Mouse (Mus musculus): ENCODE results near the gene Inpp5b.
A peak's percentile ranks its signal among the peaks of the same experiment; 100 is the strongest.
"Not testable (repeated sequence)": the region's sequence is repeated elsewhere in the genome, so short reads cannot be mapped to it uniquely, and the experiment has no call there.

The Inpp5b gene

DNA sequence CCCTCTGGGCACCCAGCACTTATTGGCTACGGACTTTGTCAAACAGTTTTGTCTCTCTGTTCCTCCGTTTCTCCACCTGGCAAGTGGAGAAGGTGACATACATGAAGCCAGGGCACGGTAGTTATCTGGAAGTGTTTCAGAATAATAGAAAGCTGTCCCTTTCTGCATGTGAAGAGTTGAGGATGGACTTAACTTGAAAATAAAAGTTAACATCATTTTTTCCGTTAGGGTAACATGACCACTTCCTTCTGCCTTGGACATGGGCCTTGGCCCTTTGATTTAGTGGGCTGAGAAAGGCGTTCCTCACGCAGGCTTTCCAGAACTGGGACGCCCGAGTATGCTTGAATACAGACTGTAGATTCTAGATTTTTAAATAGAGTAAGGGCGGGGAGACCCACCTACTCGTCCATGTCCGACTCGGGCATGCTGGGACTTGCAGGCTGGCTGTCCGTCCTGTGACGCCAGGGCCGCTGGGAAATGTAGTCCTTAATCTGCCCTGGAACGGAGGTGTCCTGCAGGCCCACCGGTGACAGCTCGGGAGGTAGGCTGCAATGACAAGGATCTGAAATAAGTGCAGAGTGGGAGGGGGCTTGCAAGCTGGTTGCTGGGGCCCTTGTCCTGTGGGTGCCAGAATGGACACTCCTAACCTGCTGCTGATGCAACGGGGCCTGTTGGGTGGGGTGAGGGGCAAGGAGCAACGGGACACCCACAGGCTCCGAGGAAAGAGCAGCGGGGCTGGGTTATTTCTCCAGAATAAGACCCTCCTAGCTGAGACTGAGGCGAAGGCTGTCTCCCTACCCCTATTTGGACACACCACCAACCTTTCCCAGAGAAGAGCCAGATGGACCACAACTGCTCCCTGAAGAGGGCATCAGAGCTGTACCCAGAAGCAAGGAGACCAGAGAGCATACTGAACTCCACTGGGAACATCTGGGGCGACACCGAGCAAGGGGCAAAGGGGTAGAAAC lies at the start of gene Inpp5b:
Gene Inpp5b (plus strand): TSS at position 475 of the 968 bp plus-strand sequence.
- DNase-seq (ENCODE audit: low spot score in 2 of 2): peak; percentile 90 to 93

GRCm38 (mm10) chr4:124692416-124692861 lies 49.2 kb upstream of the Inpp5b start:
- DNase-seq (ENCODE audit: low spot score in 2 of 2): no peak

- DNase-seq (ENCODE audit: low spot score in 2 of 2): peak; percentile 92 to 95
Observed at GRCm38 (mm10) chr4:124693135-124693894, 48.3 kb upstream of the Inpp5b start, which contains the start of gene Utp11. Utp11 (minus strand) TSS chr4:124693600.

- no peak for DNase-seq (ENCODE audit: low spot score in 2 of 2)
Observed at GRCm38 (mm10) chr4:124694572-124694971, 47.1 kb upstream of the Inpp5b start.

- DNase-seq (ENCODE audit: low spot score in 2 of 2): no peak
Observed at GRCm38 (mm10) chr4:124695786-124696516, 45.7 kb upstream of the Inpp5b start.

DNA sequence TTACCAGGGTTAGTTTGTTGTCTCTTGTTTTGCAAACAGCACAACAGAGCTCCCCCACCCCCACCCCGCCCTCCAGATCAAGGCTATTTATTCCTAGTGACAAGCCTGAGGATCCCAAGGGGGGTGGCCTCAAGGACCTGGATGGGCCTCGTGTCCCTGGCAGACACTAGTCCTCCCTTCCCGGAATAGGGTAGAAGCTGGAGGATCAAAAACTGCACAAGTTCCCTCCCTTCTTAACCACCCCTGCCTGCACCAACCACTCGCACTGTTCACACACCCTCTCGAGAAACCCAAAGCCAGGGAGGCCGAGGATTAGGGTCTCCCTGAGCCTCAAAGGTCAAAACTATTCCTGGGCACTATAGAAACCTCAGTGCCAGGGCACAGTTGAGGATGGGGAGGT lies 41.9 kb upstream of the Inpp5b start:
- DNase-seq (ENCODE audit: low spot score in 2 of 2): no peak

GRCm38 (mm10) chr4:124700248-124700971 lies 41.2 kb upstream of the Inpp5b start, which contains the start of gene Fhl3:
Fhl3 (plus strand) TSS chr4:124700701.
- peak in 1 of 2 experiments; percentile 29 for DNase-seq (ENCODE audit: low spot score in 2 of 2)

DNA sequence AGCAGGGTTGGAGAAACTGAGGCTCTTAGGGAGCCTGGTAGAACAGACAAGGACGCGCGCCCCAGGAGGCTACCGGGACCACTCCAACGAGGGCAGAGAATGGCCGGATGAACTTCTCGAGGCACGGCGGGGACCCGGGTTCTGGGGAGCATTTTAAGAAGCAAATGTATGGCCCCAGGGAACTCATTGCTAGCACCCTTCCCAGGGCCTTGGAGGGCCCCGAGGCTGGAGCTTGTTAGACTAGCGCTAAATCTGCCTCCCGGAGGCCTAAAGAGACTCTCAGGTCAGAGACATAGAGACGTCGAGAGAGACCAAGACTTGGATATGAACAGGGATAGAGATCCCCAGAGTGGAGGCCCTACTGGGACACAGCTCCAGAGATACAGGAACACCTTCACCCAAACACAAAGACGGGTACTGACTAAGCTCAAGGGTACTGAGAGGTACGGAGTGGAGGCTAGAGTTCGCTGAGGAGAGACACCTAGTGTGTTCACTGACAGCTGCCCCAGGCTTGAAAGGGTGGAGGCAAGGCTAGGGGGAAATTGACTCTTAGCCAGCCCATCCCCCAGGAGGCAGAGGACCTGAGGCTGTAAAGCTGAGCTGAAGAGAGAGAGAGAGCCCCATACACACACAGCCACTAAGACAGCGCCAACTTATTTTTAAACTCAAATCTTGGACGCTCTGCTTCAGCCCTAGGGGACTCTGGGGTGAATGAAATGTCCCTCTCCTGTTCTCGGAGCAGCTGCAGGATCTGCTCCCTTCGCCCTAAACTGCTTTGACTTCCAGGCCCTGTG lies 40.4 kb upstream of the Inpp5b start:
- peak; percentile 38 to 41 for DNase-seq (ENCODE audit: low spot score in 2 of 2)

DNA sequence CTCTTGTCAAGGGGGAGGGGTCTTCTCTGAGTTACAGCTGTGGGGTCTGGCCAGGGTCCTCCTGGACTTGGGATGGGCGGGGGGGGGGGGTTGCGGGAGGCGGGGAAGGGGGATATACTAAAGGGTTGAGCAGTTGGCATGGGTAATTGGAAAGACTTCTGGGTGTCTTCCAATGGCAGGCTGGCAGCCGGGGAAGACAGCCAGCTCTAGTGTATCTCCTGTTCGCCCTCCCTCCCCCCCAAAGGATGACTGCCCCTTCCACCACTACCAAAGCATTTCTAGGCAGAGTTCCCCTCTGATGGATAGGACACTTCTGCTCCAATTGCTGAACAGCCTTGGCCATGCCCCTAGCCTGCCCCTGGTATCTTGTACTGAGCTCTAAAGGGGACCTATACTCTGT lies 39.7 kb upstream of the Inpp5b start:
- peak in 1 of 2 experiments; percentile 36 for DNase-seq (ENCODE audit: low spot score in 2 of 2)

DNA sequence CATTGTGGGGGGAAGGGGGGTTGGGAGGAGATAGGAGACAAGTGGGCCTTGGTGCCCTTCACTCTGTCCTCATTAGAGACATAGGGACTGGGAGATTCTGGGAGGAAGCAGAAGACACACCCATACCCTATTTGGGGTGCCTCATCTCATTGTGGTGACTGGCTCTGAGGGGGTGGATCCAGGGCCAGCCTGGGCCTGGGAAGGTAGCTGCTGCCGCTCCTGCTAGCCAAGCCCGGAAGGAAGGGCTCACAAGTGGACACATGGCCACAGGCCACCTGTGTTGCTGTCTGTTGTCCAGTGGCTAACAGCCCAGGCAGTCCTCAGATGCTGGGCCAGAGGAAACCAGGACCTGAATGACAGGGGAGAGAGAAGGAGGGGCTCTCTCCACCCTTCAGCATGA lies 38.2 kb upstream of the Inpp5b start:
- DNase-seq (ENCODE audit: low spot score in 2 of 2): no peak

GRCm38 (mm10) chr4:124703881-124704796 lies 37.5 kb upstream of the Inpp5b start:
- DNase-seq (ENCODE audit: low spot score in 2 of 2): no peak

GRCm38 (mm10) chr4:124704797-124705474 lies 36.7 kb upstream of the Inpp5b start:
- peak; percentile 40 to 53 for DNase-seq (ENCODE audit: low spot score in 2 of 2)

DNA sequence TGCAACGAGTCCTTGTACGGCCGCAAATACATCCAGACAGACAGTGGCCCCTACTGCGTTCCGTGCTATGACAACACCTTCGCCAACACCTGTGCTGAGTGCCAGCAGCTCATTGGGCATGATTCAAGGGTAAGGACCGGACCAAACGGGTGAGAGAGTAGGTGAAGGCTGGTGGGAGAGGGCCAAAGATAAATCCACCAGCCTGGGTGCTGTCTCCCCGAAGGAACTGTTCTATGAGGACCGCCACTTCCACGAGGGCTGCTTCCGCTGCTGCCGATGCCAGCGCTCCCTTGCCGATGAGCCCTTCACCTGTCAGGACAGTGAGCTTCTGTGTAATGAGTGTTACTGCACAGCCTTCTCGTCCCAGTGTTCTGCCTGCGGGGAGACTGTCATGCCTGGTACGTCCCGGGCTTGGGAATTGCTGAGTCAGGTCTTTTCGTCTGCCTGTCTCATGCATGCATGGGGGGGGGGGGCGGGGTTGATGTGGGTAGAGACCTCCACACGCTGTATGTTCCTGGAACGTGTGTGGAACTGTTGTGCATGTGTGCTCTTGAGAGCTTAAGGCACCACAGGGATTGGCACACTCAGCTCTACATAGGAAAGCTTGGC lies 35.9 kb upstream of the Inpp5b start:
- DNase-seq (ENCODE audit: low spot score in 2 of 2): no peak

DNA sequence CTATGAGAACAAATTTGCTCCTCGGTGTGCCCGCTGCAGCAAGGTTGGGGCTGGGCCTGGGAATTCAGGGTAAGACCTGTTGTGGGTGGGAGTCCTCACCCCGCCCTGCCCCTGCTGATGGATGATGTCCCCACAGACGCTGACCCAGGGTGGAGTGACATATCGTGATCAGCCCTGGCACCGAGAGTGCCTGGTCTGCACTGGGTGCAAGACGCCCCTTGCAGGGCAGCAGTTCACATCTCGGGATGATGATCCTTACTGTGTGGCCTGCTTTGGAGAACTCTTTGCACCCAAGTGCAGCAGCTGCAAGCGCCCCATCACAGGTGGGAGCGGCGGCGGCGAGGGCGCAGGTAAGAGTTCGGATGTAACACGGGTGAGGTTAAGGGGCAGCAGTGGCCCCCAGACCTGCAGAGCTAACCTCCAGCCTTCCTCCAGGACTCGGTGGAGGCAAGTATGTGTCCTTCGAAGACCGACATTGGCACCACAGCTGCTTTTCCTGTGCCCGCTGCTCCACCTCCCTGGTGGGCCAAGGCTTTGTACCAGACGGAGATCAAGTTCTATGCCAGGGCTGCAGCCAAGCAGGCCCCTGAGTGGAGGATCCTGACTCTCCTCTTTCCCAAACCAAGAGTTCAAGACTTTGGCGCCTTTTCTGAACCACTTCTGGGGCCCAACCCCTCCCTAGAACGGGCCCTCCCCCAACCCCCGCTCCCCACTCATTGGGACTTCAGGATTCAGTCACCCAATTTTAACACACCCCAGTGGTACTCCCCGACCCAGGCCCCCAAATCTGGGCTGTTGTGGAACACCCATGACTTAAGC lies 34.1 kb upstream of the Inpp5b start:
- peak in 1 of 2 experiments; percentile 32 for DNase-seq (ENCODE audit: low spot score in 2 of 2)

GRCm38 (mm10) chr4:124708200-124708517 lies 33.5 kb upstream of the Inpp5b start:
- DNase-seq (ENCODE audit: low spot score in 2 of 2): not testable (repeated sequence)

GRCm38 (mm10) chr4:124708518-124709477 lies 32.9 kb upstream of the Inpp5b start:
- DNase-seq (ENCODE audit: low spot score in 2 of 2): peak; percentile 84

All from right cerebral cortex, postnatal 10 days (tissue).